Mouse (Mus musculus) neutrophil, adult 59 days (primary cell): ENCODE data around the gene Olfr1257. TPM values are rescaled to one million over a fixed set of nuclear protein-coding genes. Genes with fewer than 3 reads are reported as not detected.

Experiments
- total RNA-seq, 2 experiments: library from RNA; stranded (reverse); gene quantifications; 1 replicate in 1 of 2; 2 replicates in 1 of 2; pipeline ENCODE4 v1.2.4; 2023

Olfr1257 gene
- total RNA-seq = not detected

GRCm38 (mm10) chr2:89878137-89878536 lies at the start of gene Olfr1257:
Gene Olfr1257 (plus strand): TSS chr2:89878437.

DNA sequence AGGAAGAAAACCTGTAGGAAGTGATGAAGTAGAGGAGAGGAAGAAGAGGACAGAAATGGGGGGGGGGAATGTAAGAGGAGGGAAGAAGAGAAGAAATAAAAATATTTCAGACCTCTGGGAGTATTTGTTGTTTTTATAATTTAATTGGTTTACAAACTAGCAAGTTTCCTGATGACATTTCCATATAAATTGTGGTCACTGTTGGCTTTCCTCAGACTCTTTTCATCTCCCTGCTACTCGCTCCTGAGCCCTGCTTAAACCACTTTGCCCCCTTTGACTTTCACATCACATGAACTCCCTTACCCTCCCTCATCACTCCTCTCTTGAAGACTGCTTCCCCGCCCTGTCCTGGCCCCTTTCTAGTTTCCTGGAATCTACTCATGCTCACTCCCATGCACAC lies 36.8 kb upstream of the Olfr1257 start, which contains the start of gene Olfr1256:
Olfr1256 (minus strand) TSS at position 101 of the 400 bp plus-strand sequence.

GRCm38 (mm10) chr2:89848105-89848504 lies 30.1 kb upstream of the Olfr1257 start, which contains the start of gene Olfr48:
Gene Olfr48 (minus strand): TSS chr2:89848205.

GRCm38 (mm10) chr2:89927009-89927408 lies 48.8 kb downstream of the Olfr1257 start, which contains the start of gene Olfr1258:
Gene Olfr1258 (plus strand): TSS chr2:89927309.

Other genes with a start within 250 kb of the Olfr1257 start
- gene Olfr1249, start 243.5 kb upstream of the Olfr1257 start, total RNA-seq = not detected
- gene Olfr1250, start 217.0 kb upstream of the Olfr1257 start, total RNA-seq = not detected
- gene Olfr1251, start 206.5 kb upstream of the Olfr1257 start, total RNA-seq = not detected
- gene Olfr1252, start 153.4 kb upstream of the Olfr1257 start, total RNA-seq = not detected
- not detected for gene Olfr1253, start 121.3 kb upstream of the Olfr1257 start, total RNA-seq
- not detected for gene Olfr1254, start 84.8 kb upstream of the Olfr1257 start, total RNA-seq
- not detected for gene Olfr1255, start 66.4 kb upstream of the Olfr1257 start, total RNA-seq
- gene Olfr1256, start 36.9 kb upstream of the Olfr1257 start, total RNA-seq = not detected
- gene Olfr48, start 30.2 kb upstream of the Olfr1257 start, total RNA-seq = not detected
- not detected for gene Olfr1258, start 48.9 kb downstream of the Olfr1257 start, total RNA-seq
- not detected for gene Olfr1259, start 70.2 kb downstream of the Olfr1257 start, total RNA-seq
- gene Olfr1260, start 95.9 kb downstream of the Olfr1257 start, total RNA-seq = not detected
- gene Olfr1261, start 112.8 kb downstream of the Olfr1257 start, total RNA-seq = not detected
- not detected for gene Olfr1262, start 121.7 kb downstream of the Olfr1257 start, total RNA-seq
- not detected for gene Olfr1263, start 133.7 kb downstream of the Olfr1257 start, total RNA-seq
- gene Olfr1264, start 147.1 kb downstream of the Olfr1257 start, total RNA-seq = not detected
- not detected for gene Olfr1265, start 156.9 kb downstream of the Olfr1257 start, total RNA-seq
- gene Olfr140, start 185.2 kb downstream of the Olfr1257 start, total RNA-seq = not detected
- gene Olfr1269, start 243.0 kb downstream of the Olfr1257 start, total RNA-seq = not detected